Mouse (Mus musculus) heart, postnatal 0 days (tissue): Measurements from ENCODE around the gene Dip2b.

Source experiments
- CTCF ChIP-seq: IDR thresholded peaks from 2 replicates; pipeline ENCODE4 v1.5.1; 2016; ENCODE audit warnings: antibody characterized with exemption, control low read depth, low read depth
- EP300 ChIP-seq: IDR thresholded peaks from 2 replicates; pipeline ENCODE4 v1.6.1; 2016; ENCODE audit warnings: antibody characterized with exemption, low read depth

- peak; percentile 35 for TF ChIP-seq CTCF
- no peak for TF ChIP-seq EP300
These were observed 224.9 kb downstream of the Dip2b start for GRCm38 (mm10) chr15:100263246-100263905.
